Mouse (Mus musculus) kidney, postnatal 14 days (tissue): ENCODE measurements around the gene Stag3.

Experiments used
- DNase-seq: peaks from one replicate; pipeline ENCODE4 v3.0.0; 2022; ENCODE audit warnings: mixed read lengths

Gene Stag3

DNA sequence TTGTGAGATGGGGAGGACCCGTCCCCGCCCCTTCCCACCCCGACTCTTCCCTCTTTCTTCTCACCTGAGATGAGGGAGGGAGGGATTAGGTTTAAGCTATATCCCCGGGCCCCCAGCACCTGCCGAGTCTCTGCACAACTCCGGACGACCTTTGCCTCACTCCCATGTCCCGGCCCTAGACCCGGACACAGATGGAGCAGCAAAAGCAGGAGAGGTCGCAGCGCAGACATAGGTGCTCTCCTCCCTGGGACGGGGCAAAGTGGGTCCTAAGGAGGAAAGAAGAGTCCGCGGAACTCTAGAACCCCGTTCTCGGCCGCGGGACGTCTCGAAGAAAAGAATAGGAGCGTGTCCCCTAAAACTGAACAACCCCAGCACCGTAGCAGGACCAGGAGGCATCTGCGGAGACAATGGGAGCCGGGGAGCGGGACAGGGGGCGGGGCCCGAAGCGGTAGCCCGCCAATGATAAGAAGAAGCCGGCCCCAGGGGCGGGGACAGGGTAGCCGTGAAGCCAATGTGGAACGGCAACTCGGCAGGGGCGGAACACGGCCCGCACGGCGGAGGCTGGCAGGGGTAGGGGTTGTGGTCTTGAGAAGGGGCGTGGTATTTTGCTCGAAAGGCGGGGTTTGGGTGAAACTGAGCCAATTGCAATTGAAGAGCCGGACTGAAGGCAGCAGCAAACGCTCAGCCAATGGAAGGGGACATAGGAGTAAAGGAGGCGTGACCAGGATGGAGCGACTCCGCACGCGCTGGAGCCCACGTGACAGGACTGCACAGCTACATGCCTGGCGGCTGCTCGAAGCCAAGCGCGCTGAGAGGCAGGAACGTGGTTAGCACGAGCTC, at the start of gene Stag3, which contains the start of the genes Gm43720 and Gpc2:
Stag3 (plus strand) TSS at position 656 of the 840 bp plus-strand sequence.
Gm43720 (minus strand) TSS at position 374 of the 840 bp plus-strand sequence.
Gpc2 (minus strand) TSS at position 421 of the 840 bp plus-strand sequence.
- peak; percentile 91 for DNase-seq

DNA sequence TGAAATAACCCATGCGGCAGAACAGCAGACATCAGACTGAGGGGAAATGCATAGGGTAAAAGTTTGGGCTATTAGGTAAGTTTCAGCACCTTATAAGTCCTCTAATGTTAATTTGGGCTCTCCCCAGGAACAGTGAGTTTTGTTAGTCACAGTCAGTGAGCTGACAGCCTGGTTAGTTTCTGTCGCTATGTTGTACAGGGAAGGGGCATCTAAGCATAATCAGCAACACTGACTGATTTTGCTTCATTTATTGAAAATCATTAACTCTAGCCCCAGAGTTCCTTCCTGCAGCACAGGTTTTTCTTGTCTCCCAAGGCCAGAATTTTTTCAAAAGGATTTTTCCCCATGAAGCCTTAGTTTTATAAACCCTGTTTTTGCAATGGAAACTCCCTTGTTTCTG, 46.3 kb upstream of the Stag3 start:
- DNase-seq, result peak; percentile 32

DNA sequence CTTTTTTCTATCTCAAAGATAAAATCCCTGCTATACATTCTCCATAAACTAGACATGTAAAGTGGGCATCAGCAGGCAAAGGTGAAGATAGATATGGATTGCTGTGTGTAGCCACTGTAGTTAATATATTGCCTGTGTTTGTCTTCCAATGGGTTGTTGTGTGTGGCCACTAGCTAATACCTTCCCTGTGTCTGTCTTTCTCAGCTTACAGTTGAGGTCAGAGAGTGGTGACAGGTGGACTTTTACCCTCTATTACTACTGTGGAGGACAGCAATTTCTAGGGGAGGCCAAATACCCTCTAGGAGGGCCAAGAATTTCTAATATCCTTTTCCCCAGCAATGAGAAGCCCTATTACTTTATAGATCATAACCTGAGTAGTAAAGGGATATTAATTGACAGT, 45.8 kb upstream of the Stag3 start:
- DNase-seq, result no peak

DNA sequence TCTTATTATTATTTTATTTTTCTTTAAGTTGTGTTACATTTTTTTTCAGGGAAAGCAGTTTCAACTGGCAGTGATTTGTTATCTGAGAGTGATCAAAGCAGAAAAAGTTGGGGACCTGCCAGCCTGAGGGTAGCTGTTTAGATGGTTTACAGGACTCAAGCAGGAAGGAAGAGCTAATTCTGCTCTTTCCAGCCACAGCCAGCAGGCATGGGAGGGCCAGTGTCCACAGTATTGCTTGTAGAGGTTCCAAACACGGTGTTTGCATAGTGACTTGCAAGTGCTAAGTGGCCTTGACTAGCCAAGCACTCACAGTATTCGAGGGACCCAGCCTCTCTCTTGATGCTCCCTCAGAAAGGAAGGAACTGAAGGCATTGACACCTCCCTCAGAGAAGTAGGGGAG, 38.5 kb upstream of the Stag3 start:
- DNase-seq, result no peak

DNA sequence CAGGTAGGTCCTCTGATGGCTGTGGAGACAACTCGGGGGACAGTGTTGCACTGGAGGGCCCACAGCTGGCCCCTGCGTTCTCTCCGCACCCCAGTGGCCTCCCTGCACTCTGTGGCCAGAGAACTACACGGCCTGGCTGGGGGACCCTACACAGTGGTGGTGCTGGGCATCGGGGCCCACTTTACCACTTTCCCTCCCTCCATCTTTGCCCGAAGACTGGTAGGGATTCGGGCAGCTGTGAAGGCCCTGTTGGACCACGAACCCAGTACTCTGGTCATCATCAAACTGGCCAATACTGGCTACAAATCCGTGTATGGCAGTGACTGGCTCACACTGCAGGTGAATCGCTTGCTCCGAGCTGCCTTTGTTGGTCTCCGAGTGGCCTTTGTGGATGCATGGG, 28.9 kb upstream of the Stag3 start:
- no peak for DNase-seq

DNA sequence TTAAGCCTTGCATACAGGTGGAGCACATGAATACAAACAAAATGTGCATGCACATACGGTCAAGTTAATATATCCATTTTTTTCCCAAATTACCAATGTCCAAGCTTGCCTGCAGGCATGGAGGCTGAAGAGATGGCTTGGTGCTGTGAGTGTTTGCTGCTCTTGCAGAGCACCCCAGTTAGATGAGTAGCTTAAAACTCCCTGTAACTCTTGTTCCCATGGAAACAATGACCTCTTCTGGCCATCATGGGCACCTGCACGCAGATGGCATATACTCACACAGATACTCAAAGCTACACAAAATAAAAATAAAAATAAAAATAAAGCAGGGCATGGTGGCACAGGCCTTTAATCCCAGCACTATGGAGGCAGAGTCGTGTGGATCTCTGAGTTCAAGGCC, 27.0 kb upstream of the Stag3 start:
- no peak for DNase-seq

DNA sequence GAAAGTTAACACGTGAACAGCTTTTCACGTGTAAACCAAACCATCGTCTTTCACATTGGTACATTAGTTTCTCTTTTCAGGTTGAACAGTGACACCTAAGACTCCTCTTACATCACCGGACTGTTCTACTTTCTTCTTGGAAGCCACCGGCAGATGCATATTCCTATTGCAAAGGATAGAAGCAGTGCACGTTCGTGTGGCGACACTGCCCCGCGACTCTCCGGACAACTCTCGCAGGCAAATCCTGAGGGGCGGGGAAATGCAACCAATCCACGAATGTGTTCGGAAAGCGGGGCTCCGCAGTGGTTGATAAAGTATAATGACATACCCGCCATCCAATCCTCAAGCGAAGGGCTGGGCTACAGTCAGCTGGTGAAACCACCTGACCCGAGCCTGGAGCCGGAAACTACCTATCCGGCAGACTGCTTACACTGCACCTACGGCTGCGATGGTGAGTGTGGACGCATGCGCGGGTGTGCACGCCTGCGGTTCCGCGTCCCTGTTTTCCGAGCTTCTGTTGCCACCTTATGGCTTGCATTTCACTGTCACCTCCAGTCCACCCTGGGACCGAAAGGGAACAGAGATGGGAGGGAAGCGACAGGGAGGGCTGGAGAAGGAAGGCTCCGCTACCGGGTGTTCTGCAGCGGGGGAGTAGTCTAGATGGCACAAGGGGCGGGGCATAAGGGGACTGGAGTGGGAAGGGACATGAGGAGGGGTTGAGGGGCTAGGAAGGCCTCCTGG, 24.5 kb upstream of the Stag3 start, which contains the start of gene Lamtor4:
Lamtor4 (plus strand) TSS at position 130 of the 741 bp plus-strand sequence.
- DNase-seq, result peak; percentile 97

DNA sequence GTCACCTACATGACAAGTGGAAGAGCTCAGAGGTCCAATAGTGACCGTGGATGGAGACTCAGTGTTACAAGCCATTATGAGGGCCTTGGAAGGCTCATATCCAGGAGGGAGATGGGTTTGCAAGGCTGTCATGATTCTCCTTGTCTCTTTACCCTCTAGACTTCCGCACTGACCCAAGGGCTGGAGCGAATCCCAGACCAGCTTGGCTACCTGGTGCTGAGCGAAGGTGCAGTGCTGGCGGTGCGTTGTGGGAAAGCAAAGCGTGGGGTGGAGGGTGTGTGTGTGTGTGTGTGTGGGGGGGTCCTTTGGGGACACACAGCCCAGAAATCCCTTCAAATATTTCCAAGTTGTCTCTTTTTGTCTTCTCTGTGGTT, 24.0 kb upstream of the Stag3 start:
- DNase-seq, result no peak

DNA sequence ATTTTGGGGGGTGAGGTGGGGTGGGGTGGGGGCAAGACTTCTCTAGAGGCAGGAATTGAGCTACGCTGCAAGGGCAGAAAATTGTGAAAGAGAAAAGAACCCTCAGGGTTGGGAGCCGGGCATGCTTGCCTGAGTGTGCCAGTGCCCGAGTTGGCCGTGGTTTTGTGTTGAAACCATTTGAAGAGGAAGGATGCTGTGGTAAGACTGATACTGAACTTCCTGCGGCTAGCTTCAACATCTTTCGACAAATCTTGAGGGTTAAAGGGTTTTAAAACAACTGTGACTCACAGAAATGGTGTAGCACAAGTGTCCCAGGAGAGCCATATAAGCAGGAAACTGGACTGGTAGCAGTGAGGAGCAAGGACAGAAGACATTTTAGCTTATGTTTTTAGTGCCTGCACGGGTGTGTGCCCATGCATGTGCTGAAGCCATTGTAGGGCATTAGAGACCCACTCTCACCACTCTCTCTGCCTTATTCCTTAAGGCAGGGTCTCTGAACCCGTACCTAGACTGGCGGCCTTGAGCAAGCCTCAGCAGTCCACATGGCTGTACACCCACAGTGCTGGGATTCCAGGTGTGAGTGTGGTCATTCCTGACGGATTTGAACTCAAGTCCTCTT, 23.0 kb upstream of the Stag3 start:
- no peak for DNase-seq

DNA sequence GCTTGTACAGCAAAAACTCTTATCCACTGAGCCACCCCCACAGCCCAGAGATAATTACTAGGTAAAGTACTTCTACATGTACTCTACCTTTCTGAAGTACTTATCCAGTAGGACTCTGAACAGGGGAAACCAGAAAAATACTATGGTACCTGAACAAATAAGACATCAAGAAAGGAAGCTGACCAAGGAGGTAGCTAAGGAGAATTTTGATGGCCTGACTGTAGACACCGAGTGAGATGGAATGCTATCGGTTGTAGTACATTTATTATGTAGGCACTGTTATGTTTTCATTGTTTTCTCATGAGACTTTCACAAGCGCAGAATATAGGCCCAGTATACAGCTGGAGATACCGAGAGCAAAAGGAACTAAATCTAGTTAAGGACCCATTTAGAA, 22.5 kb upstream of the Stag3 start:
- no peak for DNase-seq

DNA sequence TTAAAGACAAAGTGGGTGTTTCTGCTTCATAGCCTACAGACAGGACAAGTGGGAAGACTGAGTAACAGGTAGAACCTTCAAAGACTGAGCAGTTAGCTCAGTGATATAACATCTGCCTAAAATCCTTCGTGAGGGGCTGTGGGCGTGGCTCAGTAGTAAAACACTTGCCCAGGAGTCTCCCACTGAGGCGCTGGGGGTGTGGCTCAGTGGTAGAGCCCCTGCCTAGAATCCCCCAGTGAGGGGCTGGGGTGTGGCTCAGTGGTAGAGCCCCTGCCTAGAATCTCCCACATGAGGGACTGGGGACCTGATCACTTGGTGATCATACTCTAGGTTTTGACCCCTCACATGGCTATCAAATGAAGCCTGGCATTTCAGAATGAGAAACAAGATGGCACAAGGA, 22.0 kb upstream of the Stag3 start:
- no peak for DNase-seq

DNA sequence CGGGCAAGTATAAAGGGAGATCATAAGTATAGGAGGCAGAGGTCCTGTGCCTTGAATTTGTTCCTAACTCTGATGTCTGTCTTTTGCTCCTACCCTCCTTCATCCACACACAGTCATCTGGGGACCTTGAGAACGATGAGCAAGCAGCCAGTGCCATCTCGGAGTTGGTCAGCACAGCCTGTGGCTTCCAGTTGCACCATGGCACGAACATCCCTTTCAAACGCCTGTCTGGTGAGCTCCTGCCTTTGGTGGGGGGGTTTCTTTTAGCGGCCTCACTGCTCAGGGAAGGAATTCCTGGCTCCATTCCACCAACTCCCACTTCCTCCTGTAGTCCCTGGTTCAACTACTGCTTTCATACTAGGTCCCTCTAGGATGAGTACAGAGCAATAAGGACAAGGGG, 21.5 kb upstream of the Stag3 start:
- no peak for DNase-seq

DNA sequence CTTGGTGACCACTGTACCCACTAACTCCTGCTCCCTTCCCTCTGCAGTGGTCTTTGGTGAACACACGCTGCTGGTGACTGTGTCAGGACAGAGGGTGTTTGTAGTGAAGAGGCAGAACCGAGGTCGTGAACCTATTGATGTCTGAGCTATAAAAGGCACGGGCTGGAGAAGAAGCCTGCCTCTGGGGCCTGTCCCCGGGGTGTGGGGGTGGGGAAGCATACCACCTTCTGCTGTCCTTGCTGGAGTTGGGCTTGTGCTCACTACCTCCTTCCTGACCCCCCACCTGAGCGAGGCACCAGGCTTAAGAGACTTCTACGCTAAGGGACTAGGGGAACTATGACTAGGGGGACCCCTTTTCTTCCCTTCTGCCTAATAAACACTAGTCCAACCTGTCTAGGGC, 21.0 kb upstream of the Stag3 start:
- DNase-seq, result no peak

DNA sequence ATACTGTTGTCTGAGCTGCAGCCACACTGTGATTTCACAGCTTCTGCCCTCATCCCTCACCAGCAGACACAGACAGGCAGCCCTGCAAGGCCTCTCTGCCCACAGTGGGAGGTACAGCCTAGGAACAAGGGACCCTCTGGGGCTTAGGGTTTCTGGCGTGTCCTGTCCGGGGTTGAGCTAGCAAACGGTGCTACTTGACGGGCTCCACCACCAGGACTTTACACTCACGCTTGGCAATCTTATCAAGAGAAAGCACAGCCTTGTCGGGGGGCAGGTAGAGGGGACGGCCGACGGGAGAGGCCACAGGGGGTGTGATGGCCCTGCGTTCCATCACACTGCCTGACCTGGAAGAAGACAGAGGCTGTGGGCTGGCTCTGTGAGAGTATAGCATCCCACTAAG, 20.0 kb upstream of the Stag3 start:
- DNase-seq, result no peak

DNA sequence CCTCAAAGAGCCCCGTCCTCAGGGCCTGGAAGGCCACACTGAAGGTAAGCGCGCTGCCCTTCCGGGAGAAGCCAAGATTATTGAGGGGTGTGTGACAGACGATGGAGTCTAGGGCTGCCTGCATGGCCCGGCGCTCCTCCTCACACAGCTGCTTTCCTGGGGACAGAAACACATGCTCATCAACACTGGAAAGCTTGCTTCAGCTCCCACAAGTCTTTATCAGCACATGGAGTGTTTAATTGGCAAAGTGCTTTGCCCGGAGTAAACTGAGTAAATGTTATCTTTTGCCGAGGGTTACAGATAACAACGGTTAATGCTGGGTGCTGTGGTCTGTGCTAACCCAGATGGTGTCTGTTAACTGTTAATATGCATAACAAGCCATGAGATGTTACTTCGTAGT, 19.2 kb upstream of the Stag3 start:
- no peak for DNase-seq

DNA sequence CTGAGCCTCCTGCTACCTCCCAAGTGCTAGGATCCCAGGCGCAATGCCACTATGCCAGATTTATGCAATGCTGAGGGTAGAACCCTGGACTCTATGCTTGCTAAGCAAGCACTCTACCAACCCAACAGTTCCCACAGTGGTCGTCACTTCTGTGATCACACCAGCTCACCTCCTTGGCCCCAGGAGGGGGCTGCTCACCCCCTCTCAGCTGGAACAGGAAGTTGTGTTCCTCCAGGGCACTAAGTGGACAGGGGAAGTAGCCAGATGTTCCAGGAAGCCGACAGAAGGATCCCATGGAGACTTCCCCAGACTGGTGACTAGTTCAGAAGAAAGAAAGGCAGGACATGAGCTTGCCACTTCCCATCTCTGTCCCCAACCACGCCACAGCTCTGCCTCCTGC, 18.0 kb upstream of the Stag3 start:
- no peak for DNase-seq

DNA sequence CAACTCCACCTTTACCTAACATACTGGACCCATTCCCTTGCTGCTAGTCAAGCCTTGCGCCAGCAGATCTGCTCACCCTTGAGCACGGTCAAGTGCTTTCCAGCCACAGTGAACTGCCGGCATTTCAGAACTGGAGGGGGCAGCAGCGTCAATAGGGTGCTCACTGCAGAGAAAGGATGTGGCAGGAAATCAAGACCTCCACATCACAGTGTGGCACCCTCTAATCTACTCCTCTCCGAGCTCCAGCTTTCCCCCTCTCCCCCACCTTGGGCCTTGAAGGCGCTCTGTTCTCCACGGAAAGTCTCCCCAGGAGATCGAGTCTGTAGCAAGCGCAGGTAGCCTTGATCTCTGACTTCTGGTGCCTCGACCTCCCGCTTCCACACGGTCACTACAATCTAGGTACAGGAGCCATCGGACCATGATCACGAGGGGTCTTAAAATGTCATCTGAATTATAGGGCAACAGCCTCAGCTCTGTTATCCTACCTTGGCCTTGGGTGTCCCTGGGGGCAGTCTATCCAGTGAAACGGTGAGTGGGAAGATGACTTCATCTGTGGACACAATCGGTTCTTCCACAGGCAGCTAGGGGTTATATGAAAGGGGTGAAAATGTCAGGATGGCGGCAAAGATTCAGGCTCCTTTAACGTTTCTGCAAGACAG, 17.3 kb upstream of the Stag3 start:
- no peak for DNase-seq

DNA sequence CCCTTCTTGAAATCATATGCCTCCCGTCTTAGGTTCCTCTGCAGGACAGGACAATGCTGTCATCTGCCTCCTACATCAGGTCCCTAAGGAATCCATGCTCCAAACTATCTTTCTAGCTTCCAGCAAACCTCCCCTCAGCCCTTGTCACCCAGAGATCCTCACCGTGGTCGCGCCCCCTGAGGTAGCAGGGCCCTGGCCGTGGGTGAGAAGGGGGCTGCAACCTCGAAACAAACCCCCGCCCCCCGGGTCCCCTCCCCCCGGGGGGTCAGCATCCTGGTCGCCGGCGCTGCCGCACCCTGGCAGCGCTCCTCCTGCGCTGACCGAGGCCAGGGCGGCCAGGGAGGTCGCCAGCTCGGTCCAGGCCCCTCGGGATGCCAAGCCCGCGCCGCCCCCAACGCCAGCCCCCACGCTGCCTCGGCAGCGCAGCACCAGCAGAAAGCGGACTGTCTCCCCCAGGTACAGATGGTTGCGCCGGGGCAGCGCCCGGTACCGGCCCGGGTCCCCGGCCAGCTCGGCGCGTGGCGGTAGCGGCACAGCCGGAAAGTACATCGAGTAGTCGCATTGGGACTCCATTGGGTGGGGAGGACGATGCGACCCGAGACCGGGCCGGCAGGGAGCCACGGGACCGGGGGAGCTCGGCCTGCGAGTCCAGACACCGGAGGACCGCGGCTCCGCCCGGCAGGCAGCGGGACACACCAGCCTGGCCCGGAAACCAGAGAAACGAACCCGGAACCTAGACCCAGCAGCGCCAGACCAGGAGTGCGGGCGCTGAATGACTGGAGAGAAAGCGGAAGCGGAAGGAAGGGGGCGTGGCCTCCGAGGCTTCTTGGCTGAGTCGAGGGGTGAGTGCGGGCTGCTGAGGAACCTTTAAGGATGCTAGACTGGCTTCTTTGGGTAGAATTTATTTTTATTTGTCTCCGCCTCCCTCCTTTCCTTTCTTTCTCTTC, 16.5 kb upstream of the Stag3 start, which contains the start of gene BC037034:
BC037034 (minus strand) TSS at position 774 of the 947 bp plus-strand sequence.
- peak; percentile 94 for DNase-seq

DNA sequence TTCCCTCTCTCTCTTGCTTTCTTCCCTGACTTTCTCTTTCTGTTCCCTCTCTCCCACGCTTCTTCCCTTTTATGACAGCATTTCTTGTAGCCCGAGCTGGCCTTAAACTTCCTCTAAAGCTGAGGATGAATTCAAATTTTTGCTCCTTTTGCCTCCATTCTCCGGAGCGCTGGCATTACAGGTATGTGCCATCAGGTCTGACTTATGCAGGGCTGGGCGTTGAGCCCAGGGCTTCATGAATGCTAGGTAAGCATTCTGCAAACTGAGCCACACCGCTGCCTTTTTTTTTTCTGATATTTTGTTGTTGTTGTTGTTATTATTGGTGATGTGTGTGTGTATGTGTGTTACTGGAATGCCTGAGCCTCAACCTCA, 15.8 kb upstream of the Stag3 start:
- DNase-seq, result no peak

DNA sequence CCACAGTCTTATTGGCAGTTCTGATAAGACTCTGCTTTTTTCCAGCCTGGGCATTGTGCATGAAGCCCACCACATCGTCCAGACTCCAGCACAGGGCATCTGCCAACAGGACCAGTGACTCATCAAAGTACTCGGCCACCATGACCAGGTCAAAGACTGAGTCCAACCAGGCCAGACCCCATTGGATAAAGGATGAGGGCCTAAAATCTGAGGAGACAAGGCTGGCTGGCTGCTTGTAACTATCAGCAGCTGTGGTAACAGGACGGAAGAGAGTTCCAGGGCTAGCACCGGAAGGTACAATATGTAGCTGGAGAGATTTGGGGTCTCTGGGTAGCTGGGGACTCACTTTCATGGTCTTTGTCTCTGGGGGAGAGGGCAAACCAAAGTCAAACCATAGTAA, 14.3 kb upstream of the Stag3 start:
- no peak for DNase-seq

DNA sequence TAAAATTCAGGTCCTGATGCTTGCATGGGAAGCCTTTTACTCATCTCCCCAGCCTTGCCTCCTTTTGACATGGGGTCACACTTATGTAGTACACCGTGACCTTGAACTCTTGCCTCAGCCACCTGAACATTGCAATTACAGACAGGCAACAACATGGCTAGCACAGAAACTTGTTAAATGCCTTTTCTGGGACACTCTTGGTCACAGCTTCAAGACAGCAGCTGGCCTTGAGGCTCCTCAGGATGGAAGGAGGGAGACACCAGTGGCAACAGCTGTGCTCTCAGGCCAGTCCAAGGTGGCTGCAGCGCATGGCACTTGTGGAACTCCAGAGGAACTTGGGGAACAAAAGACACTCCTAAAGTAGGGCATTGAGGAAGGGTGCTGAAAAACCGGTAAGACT, 12.9 kb upstream of the Stag3 start:
- DNase-seq, result no peak

DNA sequence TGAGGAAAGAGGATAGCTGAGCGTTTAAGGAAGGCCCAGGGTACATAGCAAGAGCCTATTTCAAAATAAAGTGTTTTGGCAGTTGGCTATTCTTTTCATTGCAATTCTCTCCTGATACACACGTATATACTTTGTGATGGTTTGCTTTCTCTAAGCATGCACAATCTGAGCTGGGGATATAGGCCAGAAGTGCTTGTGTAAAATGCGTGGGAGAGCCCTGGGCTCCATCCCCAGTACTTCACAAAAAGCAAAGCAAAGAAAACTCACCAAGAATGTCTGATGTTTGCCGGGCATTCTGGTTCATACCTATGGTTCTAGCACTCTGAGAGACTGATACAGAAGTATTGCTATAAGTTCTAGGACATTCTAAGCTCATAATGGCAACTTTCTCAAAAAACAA, 11.1 kb upstream of the Stag3 start:
- DNase-seq, result no peak
